Mouse (Mus musculus): Measurements from ENCODE around the gene Zap70. TPM values are rescaled to one million over a fixed set of nuclear protein-coding genes. Genes with fewer than 3 reads are reported as not detected.
A peak's percentile ranks its signal among the peaks of the same experiment; 100 is the strongest.
"Not testable (repeated sequence)": the region's sequence is repeated elsewhere in the genome, so short reads cannot be mapped to it uniquely, and the experiment has no call there.

Zap70 gene
- total RNA-seq, 4 experiments from 2014 or later, result 0.22 to 0.77 (median 0.55) TPM

DNA sequence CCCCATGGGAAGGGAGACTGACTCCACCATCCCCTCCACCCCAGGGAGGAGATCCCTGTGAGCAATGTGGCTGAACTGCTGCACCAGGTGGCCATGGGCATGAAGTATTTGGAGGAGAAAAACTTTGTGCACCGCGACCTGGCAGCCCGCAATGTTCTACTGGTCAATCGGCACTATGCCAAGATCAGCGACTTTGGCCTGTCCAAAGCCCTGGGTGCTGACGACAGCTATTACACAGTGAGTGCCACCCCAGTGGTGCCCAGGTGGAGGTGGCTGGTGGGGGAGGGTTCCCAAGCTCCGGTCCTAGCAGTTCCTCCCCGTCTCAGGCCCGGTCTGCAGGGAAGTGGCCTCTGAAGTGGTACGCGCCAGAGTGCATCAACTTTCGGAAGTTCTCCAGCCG, 19.2 kb downstream of the Zap70 start:
- no peak for DNase-seq

GRCm38 (mm10) chr1:36782476-36782875, 20.9 kb downstream of the Zap70 start:
- no peak for DNase-seq

- peak; percentile 47 for DNase-seq
Measured at GRCm38 (mm10) chr1:36784365-36785134, 23.0 kb downstream of the Zap70 start.

DNA sequence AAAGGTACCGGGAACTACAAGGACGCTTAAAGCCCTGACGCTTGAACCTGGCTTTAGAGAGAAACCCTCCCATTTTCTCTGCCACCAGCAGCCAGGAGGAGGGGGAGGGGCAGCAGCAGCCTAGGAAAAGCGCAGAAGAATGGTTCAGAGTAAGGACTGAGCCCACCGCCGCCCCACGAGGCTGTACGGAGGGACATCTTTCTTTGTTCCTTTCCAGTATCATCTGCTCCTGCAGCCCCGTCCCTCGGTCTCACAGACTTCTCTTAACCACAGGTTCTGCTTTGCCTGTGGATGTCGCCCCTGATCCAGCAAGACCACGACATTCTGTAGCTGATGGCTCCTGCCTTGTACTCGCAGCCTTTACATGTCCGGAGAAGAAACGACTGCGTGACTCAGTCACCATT, 23.6 kb downstream of the Zap70 start:
- no peak for DNase-seq

DNA sequence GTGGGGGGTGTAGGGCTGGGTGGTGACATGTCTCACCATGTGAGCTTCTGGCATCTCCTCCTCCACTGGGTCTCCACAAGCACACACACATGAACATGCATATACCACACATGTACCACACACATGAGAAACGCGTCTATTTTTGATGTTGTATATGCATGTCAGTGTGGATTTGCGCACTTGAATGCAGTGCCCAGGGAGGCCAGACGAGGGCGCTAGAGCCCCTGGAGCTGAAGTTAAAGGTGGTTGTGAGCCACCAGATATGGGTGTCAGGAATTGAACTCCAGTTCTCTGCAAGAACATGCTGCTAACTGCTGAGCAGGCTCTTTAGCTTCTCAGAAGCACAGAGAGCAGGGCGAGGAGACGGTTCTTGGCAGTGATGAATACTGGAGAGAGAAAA, 24.8 kb downstream of the Zap70 start:
- no peak for DNase-seq

DNA sequence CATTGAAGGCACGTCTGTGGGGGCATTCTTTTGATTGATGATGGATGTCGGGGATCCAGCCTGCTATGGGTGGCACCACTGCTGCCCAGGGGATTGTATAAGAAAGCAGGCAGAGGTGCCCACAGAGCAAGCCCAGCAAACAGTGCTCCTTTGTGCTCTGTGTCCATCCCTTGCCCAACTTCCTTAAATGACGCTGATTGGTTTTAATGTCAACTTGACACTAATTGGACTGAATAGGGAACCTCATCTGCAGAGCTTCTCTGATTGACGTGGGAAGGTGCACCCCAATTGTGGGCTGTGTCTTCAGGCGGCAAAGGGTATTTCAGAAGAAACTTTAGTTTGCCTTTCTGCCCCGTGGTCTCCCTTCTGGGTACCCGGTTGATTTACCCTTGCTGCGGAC, 27.8 kb downstream of the Zap70 start:
- DNase-seq, result no peak

GRCm38 (mm10) chr1:36796711-36797110, 35.1 kb downstream of the Zap70 start:
- no peak for DNase-seq

DNA sequence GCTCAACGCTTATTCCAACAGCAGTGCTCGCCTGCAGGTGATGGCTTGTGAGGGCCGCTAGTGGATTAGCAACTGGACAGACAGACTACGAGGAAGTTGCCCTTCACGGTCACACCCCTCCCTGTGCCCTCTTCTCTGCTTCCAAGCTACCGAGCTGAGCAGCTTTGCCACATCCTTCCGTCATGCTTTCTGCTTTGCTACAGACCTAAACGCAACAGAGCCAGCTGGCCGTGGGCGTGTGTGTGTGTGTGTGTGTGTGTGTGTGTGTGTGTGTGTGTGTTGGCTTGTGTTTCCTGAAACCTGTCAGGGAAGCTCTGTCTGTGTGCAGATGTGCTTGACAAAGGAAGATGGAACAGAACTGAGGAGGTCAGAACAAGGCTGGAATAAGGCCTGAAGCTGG, 35.9 kb downstream of the Zap70 start:
- no peak for DNase-seq

DNA sequence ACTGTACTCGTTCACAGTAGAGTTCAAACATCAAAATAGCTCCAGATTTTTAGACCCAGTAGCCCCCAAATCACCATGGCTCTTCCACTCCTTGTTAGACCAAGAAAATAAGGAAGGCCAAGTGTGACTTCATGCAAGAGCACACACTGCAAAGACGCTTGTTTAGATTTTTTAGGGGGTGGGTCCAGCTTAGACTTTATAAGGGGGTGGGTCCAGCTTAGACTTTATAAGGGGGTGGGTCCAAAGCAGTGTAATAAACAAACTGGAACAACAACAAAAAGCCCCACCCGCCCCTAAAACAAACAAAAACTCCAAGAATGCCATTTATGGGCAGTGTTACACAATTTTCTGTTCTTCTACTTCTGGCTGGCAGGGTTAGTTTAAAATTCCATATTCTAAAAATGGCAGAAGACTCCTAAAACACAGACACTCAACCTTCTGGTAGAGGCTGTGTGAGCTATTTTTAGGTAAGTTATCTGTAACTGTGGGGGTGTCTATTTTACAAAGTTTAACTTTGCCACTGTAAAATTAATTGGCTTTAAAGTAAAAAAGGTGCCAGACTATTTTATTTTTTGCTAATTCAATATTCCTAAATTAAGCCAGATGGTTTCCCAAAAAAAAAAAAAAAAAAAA, 38.9 kb downstream of the Zap70 start:
- no peak for DNase-seq

DNA sequence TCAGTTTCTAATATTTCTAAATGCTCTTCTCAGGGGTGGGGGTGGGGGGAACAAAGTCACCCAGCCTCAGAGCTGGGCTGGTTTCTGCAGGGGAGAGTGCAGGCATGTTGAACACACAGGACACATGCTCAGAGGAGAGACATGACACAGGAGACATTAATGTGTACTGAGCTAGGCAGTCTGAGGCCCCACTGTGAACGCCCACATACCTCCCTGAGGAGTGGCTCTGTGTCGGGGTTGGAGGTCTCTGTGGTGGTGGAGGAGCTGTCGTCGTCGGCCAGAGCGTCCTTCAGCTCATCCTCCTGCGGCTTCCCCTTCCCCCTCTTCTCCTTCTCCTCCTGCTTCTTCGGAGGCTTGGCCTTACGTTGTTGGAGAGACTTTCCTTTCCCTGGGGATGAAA, 42.7 kb downstream of the Zap70 start:
- DNase-seq, result no peak

DNA sequence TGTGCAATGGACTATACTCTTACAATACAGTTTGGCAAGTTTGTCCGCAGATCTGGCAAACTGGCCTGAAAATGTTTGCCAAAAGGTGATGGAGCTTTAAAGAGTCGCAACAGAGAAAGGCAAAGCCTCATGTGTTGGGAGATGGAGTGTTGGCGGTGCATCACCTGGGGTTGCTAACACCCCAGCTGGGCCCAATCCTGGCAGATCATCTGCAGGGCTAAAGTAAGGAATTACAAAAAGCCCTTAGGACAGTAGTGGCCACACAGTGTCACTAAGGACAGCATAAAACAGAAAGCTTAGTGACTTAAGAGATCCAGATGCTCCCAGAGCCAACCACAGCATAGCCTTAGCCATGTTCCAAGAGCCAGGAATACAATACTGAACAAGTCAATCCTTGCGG, 43.2 kb downstream of the Zap70 start:
- DNase-seq, result no peak

DNA sequence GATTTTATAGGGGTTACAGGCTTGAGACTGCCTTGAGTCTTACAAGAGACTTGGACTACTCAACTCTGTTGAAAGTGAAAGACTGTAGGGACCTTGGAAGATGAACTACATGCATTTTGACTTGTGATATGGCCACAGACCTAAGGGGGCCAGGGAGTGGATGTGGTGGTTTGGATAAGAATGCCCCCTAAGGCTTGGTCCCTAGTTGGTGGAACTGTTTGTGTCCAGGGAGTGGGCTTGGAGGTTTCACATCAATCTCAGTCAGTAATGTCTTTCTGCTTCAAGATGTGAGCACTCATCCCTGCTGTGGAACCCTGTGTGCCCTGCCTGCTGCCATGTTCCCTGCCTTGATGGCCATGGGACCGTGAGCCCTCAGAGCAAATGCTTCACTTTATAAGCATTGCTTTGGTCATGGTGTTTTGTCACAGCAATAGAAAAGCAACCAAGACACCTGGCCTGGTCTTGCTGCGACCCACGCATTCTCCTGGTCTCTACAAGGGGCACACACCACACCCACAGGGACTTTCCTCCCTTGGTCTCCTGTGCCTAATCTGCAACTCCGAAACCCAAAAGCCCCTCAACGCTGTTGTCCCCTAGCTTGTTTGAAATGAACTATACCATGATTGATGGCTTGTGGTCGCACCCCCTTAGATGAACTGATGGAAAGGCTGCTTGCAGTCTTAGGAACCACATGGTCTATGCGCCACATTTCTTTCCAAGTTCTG, 44.7 kb downstream of the Zap70 start:
- no peak for DNase-seq

- DNase-seq, result no peak
Measured at GRCm38 (mm10) chr1:36807086-36807485, 45.5 kb downstream of the Zap70 start.

DNA sequence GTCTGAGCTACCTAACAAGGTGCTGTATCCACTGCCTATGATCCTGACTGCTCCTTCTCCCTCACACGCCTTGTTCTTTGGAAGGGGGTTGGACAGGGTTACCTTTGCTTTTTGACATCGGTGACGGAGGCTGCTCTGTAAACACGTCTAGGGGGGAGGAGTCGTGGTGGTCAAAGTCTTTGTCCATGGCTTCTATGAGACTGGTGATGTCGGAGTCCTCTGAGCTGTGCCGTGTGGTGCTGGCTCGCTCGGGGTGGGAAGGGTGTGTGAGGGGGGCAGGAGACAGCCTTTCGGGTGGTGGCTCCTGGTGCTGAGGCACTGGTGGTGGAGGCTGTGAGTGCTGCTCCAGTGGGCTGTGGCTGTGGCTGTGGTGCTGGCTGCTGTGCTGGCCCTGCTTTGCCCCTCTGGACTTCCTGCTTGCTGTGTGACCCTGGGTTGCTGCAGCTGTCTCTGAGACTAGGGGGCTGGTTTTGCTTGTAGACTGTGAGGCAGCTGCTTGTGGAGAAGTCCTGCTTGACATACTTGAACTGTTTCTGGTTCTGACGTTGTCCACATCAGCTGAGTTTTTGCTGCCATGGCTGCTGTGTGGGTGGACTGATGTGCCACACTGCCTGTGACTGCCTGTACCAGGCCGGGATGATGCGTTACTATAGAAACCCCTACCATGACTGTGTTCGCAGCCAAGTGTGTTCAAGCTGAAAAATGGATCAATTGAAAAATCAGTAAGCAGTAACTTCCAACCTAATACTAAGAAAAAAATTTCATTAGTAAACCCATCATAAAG, 46.4 kb downstream of the Zap70 start:
- DNase-seq, result no peak

- no peak for DNase-seq
Measured at GRCm38 (mm10) chr1:36811806-36812205, 50.2 kb downstream of the Zap70 start.

DNA sequence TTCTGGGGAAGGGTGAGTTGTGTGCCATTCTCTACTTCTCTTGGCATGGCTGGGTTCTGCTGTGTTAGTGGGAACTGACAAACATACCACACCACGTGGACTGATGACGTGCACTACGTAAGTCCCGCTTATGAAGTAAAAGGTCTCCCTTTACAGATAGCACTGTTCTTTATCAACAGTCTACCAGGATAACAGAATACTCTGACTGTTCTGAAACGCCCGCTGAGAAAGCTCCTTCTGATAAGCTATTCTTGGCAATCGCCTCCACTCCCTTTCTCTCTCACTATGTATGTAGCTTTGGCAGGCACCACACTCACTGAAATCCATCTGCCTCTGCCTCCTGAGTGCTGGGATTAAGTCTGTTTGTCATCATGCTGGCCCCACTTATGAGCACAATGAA, 51.8 kb downstream of the Zap70 start:
- DNase-seq, result no peak

DNA sequence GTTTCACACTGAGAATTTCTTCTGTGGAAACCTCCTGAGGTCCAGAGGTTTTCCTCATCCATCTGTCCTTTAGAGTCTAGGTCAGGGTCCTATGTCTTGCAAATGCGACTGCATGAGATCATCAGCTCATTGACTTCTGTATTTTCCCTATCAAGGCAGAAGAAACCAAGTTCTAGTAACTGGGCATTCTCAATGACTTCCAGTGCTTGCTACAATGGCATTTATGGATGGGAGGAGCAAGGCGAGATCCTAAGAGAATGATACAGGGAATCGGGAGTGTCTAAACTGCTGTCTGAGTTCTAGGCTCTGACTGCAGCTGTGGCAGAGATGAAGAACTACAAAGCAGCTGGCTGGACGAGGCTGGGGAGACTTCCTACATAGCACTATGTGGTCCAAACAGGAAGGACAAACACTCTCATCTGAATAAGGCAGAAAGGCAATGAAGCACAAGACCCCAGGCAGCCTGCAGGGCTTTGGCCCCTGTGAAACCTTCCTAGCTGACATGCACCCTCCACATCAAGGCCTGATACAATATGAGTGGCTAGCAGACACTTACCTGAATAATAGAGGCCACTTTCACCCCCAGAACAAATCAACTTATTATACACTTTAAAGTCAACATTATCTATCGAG, 52.8 kb downstream of the Zap70 start:
- DNase-seq, result no peak

DNA sequence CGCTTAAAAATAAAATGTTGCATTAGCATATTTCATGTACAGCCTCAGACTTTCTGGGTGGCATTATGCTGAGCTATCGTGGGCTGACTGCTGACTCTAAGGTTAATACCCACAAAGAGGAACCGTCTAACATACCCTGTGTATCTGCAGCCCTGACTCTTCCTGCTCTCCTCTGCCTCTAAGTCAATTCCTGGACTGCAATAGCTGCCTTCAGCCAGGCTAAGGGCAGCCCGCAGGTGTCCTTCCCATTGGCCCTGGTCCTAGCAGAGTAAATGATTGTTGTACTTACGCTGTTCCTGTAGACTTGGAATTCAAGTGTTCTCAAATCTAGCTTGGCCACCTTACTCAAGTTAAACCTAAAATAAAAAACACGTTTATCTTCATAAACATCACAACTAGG, 53.6 kb downstream of the Zap70 start:
- no peak for DNase-seq

DNA sequence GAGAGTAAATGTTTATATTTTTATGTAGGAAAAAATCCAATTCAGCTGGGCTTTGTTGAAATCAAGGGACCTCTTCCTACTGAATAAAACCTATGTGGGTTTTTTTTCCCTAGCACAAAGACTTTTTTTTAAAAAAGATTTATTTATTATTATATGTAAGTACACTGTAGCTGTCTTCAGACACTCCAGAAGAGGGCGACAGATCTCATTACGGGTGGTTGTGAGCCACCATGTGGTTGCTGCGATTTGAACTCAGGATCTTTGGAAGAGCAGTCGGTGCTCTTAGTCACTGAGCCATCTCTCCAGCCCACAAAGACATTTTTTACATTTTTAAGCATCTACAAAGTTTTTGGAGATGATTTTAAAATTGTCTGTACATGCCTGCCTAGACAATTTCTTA, 60.3 kb downstream of the Zap70 start:
- DNase-seq, result not testable (repeated sequence)

DNA sequence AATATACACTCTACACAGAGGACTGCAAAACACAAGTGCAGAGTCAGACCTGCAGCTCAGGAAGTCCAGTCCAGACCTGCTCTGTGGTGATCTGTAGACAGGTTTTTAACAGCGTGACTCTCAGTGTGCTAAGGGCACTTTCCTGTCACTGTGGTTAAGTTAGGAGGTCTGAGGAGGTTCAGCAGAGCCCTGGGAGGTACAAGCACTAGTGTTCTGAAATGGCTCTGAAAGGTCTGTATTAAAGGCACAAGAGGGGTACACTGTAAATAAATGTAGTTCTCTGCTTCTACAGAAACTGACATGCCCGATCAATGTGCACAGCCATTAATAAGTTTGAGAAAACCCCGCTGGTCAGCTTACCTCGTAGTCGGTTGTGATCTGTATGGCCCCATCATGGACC, 62.8 kb downstream of the Zap70 start:
- DNase-seq, result no peak

DNA sequence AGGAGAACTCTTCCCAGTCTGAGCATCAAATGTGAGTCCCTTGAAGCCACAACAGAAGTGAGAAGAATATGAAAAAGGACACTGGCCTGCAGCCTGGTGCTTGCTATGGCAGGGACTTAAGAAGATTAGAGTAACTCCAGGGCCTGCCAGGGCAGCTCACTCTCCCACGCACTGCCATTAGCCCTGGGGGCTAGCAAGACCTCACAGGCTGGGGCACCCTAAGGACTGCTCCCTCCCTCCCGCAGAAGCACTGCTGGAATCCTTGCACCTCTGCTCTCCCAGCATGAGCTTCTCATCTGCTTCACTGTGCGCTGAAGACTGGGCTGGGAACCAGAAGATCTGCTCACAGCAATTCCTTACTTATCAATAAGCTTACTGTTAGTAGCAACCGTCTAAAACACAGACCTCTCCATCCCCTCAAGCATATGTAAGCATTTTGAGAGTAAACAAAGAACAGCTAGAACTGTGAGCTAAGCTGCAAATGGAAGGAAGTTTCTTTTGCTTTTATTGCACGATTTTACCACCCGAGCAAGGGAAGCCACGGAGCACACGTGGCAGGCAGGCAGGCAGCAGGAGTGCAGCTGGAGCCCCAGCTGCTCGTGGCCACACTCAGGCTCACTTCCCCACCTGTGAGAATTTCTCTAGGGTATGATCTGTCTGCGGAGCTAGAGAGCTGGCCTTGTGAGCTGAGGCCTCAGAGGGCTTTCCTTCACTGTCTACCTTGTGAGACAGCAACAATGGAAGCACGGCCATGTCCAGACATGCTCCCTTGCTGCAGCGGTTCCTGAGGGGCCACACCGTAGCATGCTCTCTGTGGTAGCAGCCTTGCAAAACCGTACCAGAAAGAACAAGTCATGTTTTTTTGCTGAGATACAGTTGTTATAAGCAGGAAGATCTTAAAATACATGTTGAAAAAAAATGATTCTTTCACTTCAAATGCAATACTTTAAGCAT, 69.6 kb downstream of the Zap70 start:
- DNase-seq, result no peak
